Mouse (Mus musculus) bone marrow, adult 2 months (tissue): ENCODE results near the gene Taf15.

Experiments used
- CTCF ChIP-seq: fragments of 200-500 bp; IDR thresholded peaks from 2 replicates; pipeline ENCODE4 v1.5.1; 2011; ENCODE audit warnings: low read length, control low read depth; ENCODE audit not compliant: control insufficient read depth, insufficient read depth
- POLR2A ChIP-seq: fragments of 200-500 bp; IDR thresholded peaks from 2 replicates; pipeline ENCODE4 v1.6.1; 2011; ENCODE audit warnings: low read depth, mild to moderate bottlenecking, control low read depth, low read length, borderline replicate concordance; ENCODE audit not compliant: control insufficient read depth

DNA sequence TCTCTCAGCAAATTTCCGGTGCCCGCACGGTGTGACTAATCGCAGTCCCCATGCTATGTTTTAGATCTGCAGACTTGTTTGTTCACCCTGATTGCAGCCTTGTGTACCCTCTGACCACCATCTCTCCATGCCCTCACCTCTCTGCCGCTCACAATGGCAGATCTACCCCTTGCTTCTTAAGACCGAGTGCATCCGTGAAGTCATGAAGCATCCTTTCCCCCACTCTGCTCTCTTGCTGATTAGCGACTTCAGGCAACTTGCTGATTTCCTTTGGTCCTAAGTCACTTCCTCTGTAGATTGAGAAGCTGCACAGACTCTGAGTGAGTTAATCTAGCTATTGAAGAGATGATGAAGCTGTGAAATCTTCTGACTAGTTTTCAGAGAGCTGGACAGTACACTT, 61.3 kb downstream of the Taf15 start:
- TF ChIP-seq CTCF (no peak), POLR2A (no peak)
